Comparison of ENCODE assay signal across 8 mouse cellular contexts in the genomic region with DNA sequence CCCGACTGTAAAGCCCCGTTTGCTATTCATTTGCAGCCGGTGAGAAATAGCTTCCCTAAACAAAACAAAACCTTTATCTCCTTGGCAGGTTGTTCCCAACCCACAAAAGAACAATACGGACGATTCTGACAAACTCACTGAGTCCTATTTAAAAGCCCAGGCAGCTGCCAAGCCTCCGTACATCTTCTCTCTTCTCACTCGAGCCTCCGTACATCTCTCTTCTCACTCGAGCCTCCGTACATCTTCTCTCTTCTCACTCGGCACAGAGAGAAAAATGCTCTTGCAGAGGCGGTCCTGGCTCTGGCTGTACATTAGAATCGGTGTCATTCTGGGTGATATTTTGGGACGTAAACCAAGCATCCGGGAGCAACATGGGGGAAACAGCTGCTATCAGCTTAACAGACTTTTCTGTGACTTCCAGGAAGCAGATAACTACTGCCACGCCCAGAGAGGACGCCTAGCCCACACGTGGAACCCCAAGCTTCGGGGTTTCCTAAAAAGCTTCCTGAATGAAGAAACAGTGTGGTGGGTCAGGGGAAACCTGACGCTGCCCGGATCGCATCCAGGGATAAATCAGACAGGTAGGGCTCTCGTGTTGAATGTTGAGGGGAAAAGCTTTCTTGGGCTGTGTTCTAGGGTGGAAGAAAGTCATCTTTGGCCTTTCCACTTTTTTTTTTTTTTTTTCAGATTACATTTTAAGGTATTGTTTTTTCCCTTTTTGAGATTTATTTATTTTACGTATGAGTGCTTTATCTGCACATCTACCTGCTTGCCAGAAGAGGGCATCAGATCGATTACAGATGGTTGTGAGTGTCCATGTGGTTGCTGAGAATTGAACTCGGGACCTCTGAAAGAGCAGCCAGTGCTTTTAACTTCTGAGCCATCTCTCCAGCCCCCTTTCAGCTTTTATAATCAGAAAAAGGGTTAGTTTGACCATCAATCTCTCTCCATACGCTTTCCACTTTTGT. TPM values are rescaled to one million over a fixed set of nuclear protein-coding genes. Genes with fewer than 3 reads are reported as not detected.
DNase-seq lines count a peak whose midpoint lies in the region; ATAC-seq and TF ChIP-seq lines count a peak whose summit lies in the region.

A gene (plus strand): TSS at position 275 of the 968 bp plus-strand sequence.

- no peak within 1 kb of the TSS for H3K4me3 ChIP-seq in forebrain, embryonic 13.5 days
- no peak within 1 kb of the TSS for H3K4me3 ChIP-seq in forebrain, embryonic 16.5 days (replicated peaks; ENCODE audit: low read length)
- H3K4me3 ChIP-seq in midbrain, embryonic 13.5 days (replicated peaks), result no peak within 1 kb of the TSS
- H3K4me3 ChIP-seq in midbrain, embryonic 10.5 days, result no peak within 1 kb of the TSS
- no peak within 1 kb of the TSS for H3K4me3 ChIP-seq in hindbrain, embryonic 15.5 days
- peak within 1 kb of the TSS; percentile 45 for H3K4me3 ChIP-seq in small intestine, adult 2 months (ENCODE audit: low read depth, low read length)

- H3K4me2 ChIP-seq in forebrain, embryonic 13.5 days, result peak within 1 kb of the TSS; percentile 14; the same call in 1 of the 2 replicates
- no peak within 1 kb of the TSS for H3K4me2 ChIP-seq in forebrain, embryonic 16.5 days (ENCODE audit: low read length)
- H3K4me2 ChIP-seq in midbrain, embryonic 13.5 days (replicated peaks), result no peak within 1 kb of the TSS
- peak within 1 kb of the TSS; percentile 19; the same call in 1 of the 2 replicates for H3K4me2 ChIP-seq in hindbrain, embryonic 15.5 days

- H3K9me3 ChIP-seq in forebrain, embryonic 13.5 days (replicated peaks), result no peaks in the 10 kb centered on the region
- H3K9me3 ChIP-seq in forebrain, embryonic 16.5 days (ENCODE audit: control insufficient read depth, low read length), result no peaks in the 10 kb centered on the region
- no peaks in the 10 kb centered on the region for H3K9me3 ChIP-seq in midbrain, embryonic 13.5 days
- peaks cover 2% of the 10 kb centered on the region for H3K9me3 ChIP-seq in midbrain, embryonic 10.5 days (replicated peaks)
- H3K9me3 ChIP-seq in hindbrain, embryonic 15.5 days, result no peaks in the 10 kb centered on the region

- 65% methylated on average over 27 of the region's 27 CpGs for WGBS in forebrain, embryonic 13.5 days
- WGBS in forebrain, embryonic 16.5 days, result 64% methylated on average over 27 of the region's 27 CpGs
- WGBS in midbrain, embryonic 13.5 days, result 70% methylated on average over 27 of the region's 27 CpGs
- WGBS in midbrain, embryonic 10.5 days, result 66% methylated on average over 27 of the region's 27 CpGs
- WGBS in hindbrain, embryonic 15.5 days, result 59% methylated on average over 27 of the region's 27 CpGs
- WGBS in small intestine, adult 2 months, result 46% methylated on average over 27 of the region's 27 CpGs

- H3K4me1 ChIP-seq in forebrain, embryonic 13.5 days, result no peaks in the 10 kb centered on the region; the same call in 1 of the 2 replicates
- no peaks in the 10 kb centered on the region for H3K4me1 ChIP-seq in forebrain, embryonic 16.5 days (replicated peaks; ENCODE audit: control insufficient read depth, insufficient read depth, low read length)
- H3K4me1 ChIP-seq in midbrain, embryonic 13.5 days (replicated peaks), result peaks cover under 1% of the 10 kb centered on the region
- H3K4me1 ChIP-seq in midbrain, embryonic 10.5 days, result peaks cover 4% of the 10 kb centered on the region
- H3K4me1 ChIP-seq in hindbrain, embryonic 15.5 days (replicated peaks), result no peaks in the 10 kb centered on the region; the same call in 1 of the 2 replicates
- H3K4me1 ChIP-seq in small intestine, adult 2 months (ENCODE audit: control insufficient read depth, insufficient read depth, insufficient read length, low read length), result no peaks in the 10 kb centered on the region

- peaks cover 3% of the 10 kb centered on the region; the same call in 1 of the 2 replicates for H3K27me3 ChIP-seq in forebrain, embryonic 13.5 days
- no peaks in the 10 kb centered on the region for H3K27me3 ChIP-seq in forebrain, embryonic 16.5 days (replicated peaks; ENCODE audit: control insufficient read depth, insufficient read depth, low read length)
- H3K27me3 ChIP-seq in midbrain, embryonic 13.5 days, result no peaks in the 10 kb centered on the region
- no peaks in the 10 kb centered on the region for H3K27me3 ChIP-seq in midbrain, embryonic 10.5 days (ENCODE audit: low read depth, poor library complexity, severe bottlenecking)
- H3K27me3 ChIP-seq in hindbrain, embryonic 15.5 days, result no peaks in the 10 kb centered on the region
- no peaks in the 10 kb centered on the region for H3K27me3 ChIP-seq in small intestine, adult 2 months (ENCODE audit: control insufficient read depth, insufficient read depth, low read length)

- TF ChIP-seq CTCF in small intestine, adult 2 months (IDR thresholded peaks at IDR 0.05; ENCODE audit: extremely low read depth, insufficient read length, insufficient replicate concordance, low read depth, low read length), result no peak

- H3K36me3 ChIP-seq in forebrain, embryonic 13.5 days (ENCODE audit: poor library complexity, severe bottlenecking), result no peaks in the 10 kb centered on the region
- no peaks in the 10 kb centered on the region for H3K36me3 ChIP-seq in forebrain, embryonic 16.5 days (ENCODE audit: control insufficient read depth, insufficient read depth)
- H3K36me3 ChIP-seq in midbrain, embryonic 13.5 days, result no peaks in the 10 kb centered on the region
- H3K36me3 ChIP-seq in midbrain, embryonic 10.5 days, result no peaks in the 10 kb centered on the region
- no peaks in the 10 kb centered on the region for H3K36me3 ChIP-seq in hindbrain, embryonic 15.5 days
- no peaks in the 10 kb centered on the region for H3K36me3 ChIP-seq in small intestine, adult 2 months (ENCODE audit: control insufficient read depth, insufficient read depth, low read length)

- TF ChIP-seq POLR2A in small intestine, adult 2 months (IDR thresholded peaks at IDR 0.05; ENCODE audit: low read depth, low read length), result no peak

- ATAC-seq in forebrain, embryonic 13.5 days, result no peak
- no peak for ATAC-seq in forebrain, embryonic 16.5 days
- ATAC-seq in midbrain, embryonic 13.5 days, result no peak
- ATAC-seq in hindbrain, embryonic 15.5 days (ENCODE audit: low FRiP score, low read depth), result no peak

- H3K27ac ChIP-seq in forebrain, embryonic 13.5 days, result no peak within 1 kb of the TSS
- H3K27ac ChIP-seq in forebrain, embryonic 16.5 days (ENCODE audit: low read length), result no peak within 1 kb of the TSS
- H3K27ac ChIP-seq in midbrain, embryonic 13.5 days, result no peak within 1 kb of the TSS
- no peak within 1 kb of the TSS for H3K27ac ChIP-seq in midbrain, embryonic 10.5 days (replicated peaks)
- no peak within 1 kb of the TSS for H3K27ac ChIP-seq in hindbrain, embryonic 15.5 days (replicated peaks)
- no peak within 1 kb of the TSS for H3K27ac ChIP-seq in small intestine, adult 2 months (ENCODE audit: insufficient read depth, low read depth, low read length)

- DNase-seq in midbrain, embryonic 10.5 days (ENCODE audit: low spot score), result no peak
- DNase-seq in cerebellum, adult 11-12 months, result no peak
- no peak for DNase-seq in retina, embryonic 14.5 days (ENCODE audit: low spot score)

- no peak within 1 kb of the TSS for H3K9ac ChIP-seq in forebrain, embryonic 13.5 days
- H3K9ac ChIP-seq in forebrain, embryonic 16.5 days (replicated peaks; ENCODE audit: low read depth, low read length), result no peak within 1 kb of the TSS
- 0 out of 2 replicates have a peak within 1 kb of the TSS, but pooled peaks have one; percentile 10 for H3K9ac ChIP-seq in midbrain, embryonic 13.5 days (replicated peaks)
- no peak within 1 kb of the TSS for H3K9ac ChIP-seq in hindbrain, embryonic 15.5 days

RNA-seq across cellular contexts. Expression of the gene that starts here (rescaled TPM):
- polyA plus RNA-seq in forebrain, embryonic 13.5 days (2015; fragmentation: Nextera tagmentation; extraction: Ambion mirVana), result 0.09 and 0.12 TPM in 2 replicates
- polyA plus RNA-seq in forebrain, embryonic 16.5 days (2015; fragmentation: Nextera tagmentation; extraction: Ambion mirVana), result 0.03 TPM in 1 of 2 replicates, not detected in the other
- polyA plus RNA-seq in midbrain, embryonic 13.5 days (2015; fragmentation: Nextera tagmentation; extraction: Ambion mirVana), result 0.12 and 0.21 TPM in 2 replicates
- 0.17 and 0.25 TPM in 2 replicates for polyA plus RNA-seq in midbrain, embryonic 10.5 days (2016; fragmentation: Nextera tagmentation; extraction: Ambion mirVana)
- 0.14 and 0.21 TPM in 2 replicates for polyA plus RNA-seq in hindbrain, embryonic 15.5 days (2015; fragmentation: Nextera tagmentation; extraction: Ambion mirVana)
- 0.03 and 0.10 TPM in 2 replicates for polyA plus RNA-seq in small intestine, adult 2 months (2012; rRNA removed)

Comparison
In these comparisons a context has a peak if more than half of its experiments do, and no peak if none do; other contexts are left out.
1. H3K4me2 ChIP-seq: peak in forebrain, embryonic 13.5 days (single experiment) and hindbrain, embryonic 15.5 days (single experiment); none in forebrain, embryonic 16.5 days (single experiment) and midbrain, embryonic 13.5 days (single experiment).